Mouse (Mus musculus) bone marrow, adult 2 months (tissue): Measurements from ENCODE around the gene Slc12a4.

Source experiments
- CTCF ChIP-seq: fragments of 200-500 bp; IDR thresholded peaks from 2 replicates; pipeline ENCODE4 v1.5.1; 2011; ENCODE audit warnings: low read length, control low read depth; ENCODE audit not compliant: control insufficient read depth, insufficient read depth
- POLR2A ChIP-seq: fragments of 200-500 bp; IDR thresholded peaks from 2 replicates; pipeline ENCODE4 v1.6.1; 2011; ENCODE audit warnings: low read depth, mild to moderate bottlenecking, control low read depth, low read length, borderline replicate concordance; ENCODE audit not compliant: control insufficient read depth

DNA sequence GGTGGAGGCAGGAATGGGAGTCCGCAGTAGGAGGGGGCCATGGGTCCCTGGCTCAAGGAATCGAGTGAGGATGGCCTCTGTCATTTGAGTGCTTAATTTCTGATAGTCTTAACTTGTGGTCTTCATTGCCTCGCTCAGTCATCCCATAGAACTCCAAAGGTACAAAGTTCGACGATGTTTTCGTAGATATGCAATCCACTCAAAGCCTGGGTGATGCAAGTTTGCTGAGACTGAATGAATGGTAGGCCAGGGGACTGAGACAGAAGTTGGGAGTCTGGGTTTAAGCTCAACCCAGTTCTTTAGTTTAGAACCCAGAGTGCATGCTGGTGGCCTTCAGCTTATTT is 45.7 kb upstream of the Slc12a4 start, which contains the start of gene Ddx28:
- TF ChIP-seq CTCF (no peak), POLR2A (no peak)
